Mouse (Mus musculus) kidney, embryonic 14.5 days (tissue): ENCODE measurements around the gene Gm47841. TPM values are rescaled to one million over a fixed set of nuclear protein-coding genes. Genes with fewer than 3 reads are reported as not detected.

Experiments
- ATAC-seq: fragments of 200-750 bp; cut with Nextera tagmentation; 2 replicates; pipeline ENCODE4 v1.8.0; 2017; ENCODE audit warnings: moderate number of reproducible peaks, mild to moderate bottlenecking, moderate TSS enrichment, moderate library complexity; ENCODE audit not compliant: low FRiP score, low TSS enrichment
- H3K27ac ChIP-seq: fragments of 300-500 bp; sonication (generic); 2 replicates; pipeline ENCODE4 v1.5.1; 2014; ENCODE audit warnings: low read depth, mild to moderate bottlenecking, low read length, moderate library complexity, mixed read lengths
- H3K27me3 ChIP-seq: fragments of 300-500 bp; sonication (generic); 2 replicates; pipeline ENCODE4 v1.6.1; 2014; ENCODE audit warnings: mild to moderate bottlenecking, low read length; ENCODE audit not compliant: control insufficient read depth, insufficient read depth
- H3K36me3 ChIP-seq: fragments of 300-500 bp; sonication (generic); 2 replicates; pipeline ENCODE4 v1.6.1; 2014; ENCODE audit warnings: low read length, mixed read lengths; ENCODE audit not compliant: control insufficient read depth, insufficient read depth
- H3K4me1 ChIP-seq: fragments of 300-500 bp; sonication (generic); 2 replicates; pipeline ENCODE4 v1.6.1; 2014; ENCODE audit warnings: low read length, mixed read lengths; ENCODE audit not compliant: control insufficient read depth, insufficient read depth
- H3K4me2 ChIP-seq: fragments of 300-500 bp; sonication (generic); replicated peaks from 2 replicates; pipeline ENCODE4 v1.6.1; 2014; ENCODE audit warnings: low read depth, mild to moderate bottlenecking, low read length
- H3K4me3 ChIP-seq: fragments of 300-500 bp; sonication (generic); 2 replicates; pipeline ENCODE4 v1.5.1; 2014; ENCODE audit warnings: mild to moderate bottlenecking, low read length
- H3K9ac ChIP-seq: fragments of 300-500 bp; sonication (generic); 2 replicates; pipeline ENCODE4 v1.6.1; 2014; ENCODE audit warnings: low read depth, mild to moderate bottlenecking, low read length, moderate library complexity
- H3K9me3 ChIP-seq: fragments of 300-500 bp; sonication (generic); 2 replicates; pipeline ENCODE4 v1.6.1; 2016; ENCODE audit warnings: low read length; ENCODE audit not compliant: control insufficient read depth
- WGBS: fragments of 180-500 bp; shearing (Covaris S2); extraction: QIAGEN DNeasy Blood & Tissue Kit; methylation state at CpG from one replicate; pipeline ENCODE4 v1.1.7; 2014; 5-methylcytosine and 5-hydroxymethylcytosine counted together
- polyA plus RNA-seq: library from polyadenylated mRNA; unstranded; fragments of >200 nt; fragmentation: Nextera tagmentation; extraction: Ambion mirVana; gene quantifications from 2 replicates; pipeline ENCODE4 v1.2.1, GENCODE M21; 2014

Gm47841 gene
- polyA plus RNA-seq, 1 experiment from 2014 or later = not detected

- Histone ChIP-seq H3K4me1 (no peaks in the 10 kb centered on the region), H3K4me2 (no peak overlapping the region), H3K27ac (no peak overlapping the region), H3K36me3 (no peaks in the 10 kb centered on the region; the same call in 1 of the 2 replicates), H3K27me3 (peaks cover 37% of the 10 kb centered on the region), H3K4me3 (peak overlapping the region; percentile 2; the same call in 1 of the 2 replicates), H3K9me3 (no peaks in the 10 kb centered on the region), H3K9ac (no peak overlapping the region)
- no peak for ATAC-seq
- WGBS = 55% methylated on average over 17 of the region's 17 CpGs
Observed at GRCm38 (mm10) chr15:101039651-101040050, 7.5 kb downstream of the Gm47841 start.

GRCm38 (mm10) chr15:101028960-101029359, 18.2 kb downstream of the Gm47841 start:
- no peak overlapping the region for H3K4me3 ChIP-seq
- H3K9me3 ChIP-seq = no peaks in the 10 kb centered on the region
- ATAC-seq = no peak
- no peak overlapping the region for H3K4me2 ChIP-seq
- no peak overlapping the region for H3K27ac ChIP-seq
- H3K27me3 ChIP-seq = no peaks in the 10 kb centered on the region
- no peaks in the 10 kb centered on the region for H3K36me3 ChIP-seq
- H3K4me1 ChIP-seq = no peaks in the 10 kb centered on the region
- no peak overlapping the region for H3K9ac ChIP-seq
- 77% methylated on average over 2 of the region's 2 CpGs for WGBS

- H3K9me3 ChIP-seq = no peaks in the 10 kb centered on the region
- no peak overlapping the region for H3K27ac ChIP-seq
- no peaks in the 10 kb centered on the region for H3K27me3 ChIP-seq
- H3K4me2 ChIP-seq = no peak overlapping the region
- peaks cover 6% of the 10 kb centered on the region; the same call in 1 of the 2 replicates for H3K4me1 ChIP-seq
- no peak overlapping the region for H3K4me3 ChIP-seq
- no peak overlapping the region for H3K9ac ChIP-seq
- no peaks in the 10 kb centered on the region for H3K36me3 ChIP-seq
- 87% methylated on average over 6 of the region's 6 CpGs for WGBS
- ATAC-seq = no peak
Observed at GRCm38 (mm10) chr15:101011352-101011751, 35.8 kb downstream of the Gm47841 start.

GRCm38 (mm10) chr15:101008386-101009010, 38.7 kb downstream of the Gm47841 start:
- ATAC-seq = no peak

GRCm38 (mm10) chr15:101007236-101007635, 40.0 kb downstream of the Gm47841 start:
- no peak overlapping the region for H3K4me3 ChIP-seq
- peak overlapping the region; percentile 41 for H3K4me2 ChIP-seq
- 62% methylated on average over 7 of the region's 7 CpGs for WGBS
- H3K27ac ChIP-seq = no peak overlapping the region
- no peaks in the 10 kb centered on the region for H3K36me3 ChIP-seq
- ATAC-seq = 0 out of 2 replicates have a peak, but pooled peaks have one; percentile 34
- H3K9ac ChIP-seq = no peak overlapping the region
- no peaks in the 10 kb centered on the region for H3K27me3 ChIP-seq
- no peaks in the 10 kb centered on the region for H3K9me3 ChIP-seq
- peaks cover 6% of the 10 kb centered on the region; the same call in 1 of the 2 replicates for H3K4me1 ChIP-seq

More at GRCm38 (mm10) chr15:101008386-101009010, 38.7 kb downstream of the Gm47841 start:
- no peaks in the 10 kb centered on the region for H3K9me3 ChIP-seq
- no peaks in the 10 kb centered on the region for H3K27me3 ChIP-seq
- H3K4me1 ChIP-seq = peaks cover 6% of the 10 kb centered on the region; the same call in 1 of the 2 replicates
- no peaks in the 10 kb centered on the region for H3K36me3 ChIP-seq
- no peak overlapping the region for H3K4me2 ChIP-seq
- H3K27ac ChIP-seq = no peak overlapping the region
- no peak overlapping the region for H3K9ac ChIP-seq
- 78% methylated on average over 14 of the region's 14 CpGs for WGBS
- H3K4me3 ChIP-seq = no peak overlapping the region

- no peaks in the 10 kb centered on the region for H3K36me3 ChIP-seq
- H3K4me1 ChIP-seq = peaks cover 6% of the 10 kb centered on the region; the same call in 1 of the 2 replicates
- peak overlapping the region; percentile 41 for H3K4me2 ChIP-seq
- no peak overlapping the region for H3K27ac ChIP-seq
- 12% methylated on average over 14 of the region's 15 CpGs for WGBS
- ATAC-seq = peak; percentile 90
- H3K9ac ChIP-seq = 0 out of 2 replicates have a peak overlapping the region, but pooled peaks have one; percentile 36
- no peaks in the 10 kb centered on the region for H3K9me3 ChIP-seq
- peak overlapping the region; percentile 41 for H3K4me3 ChIP-seq
- no peaks in the 10 kb centered on the region for H3K27me3 ChIP-seq
Observed at GRCm38 (mm10) chr15:101006251-101007040, 40.8 kb downstream of the Gm47841 start.

GRCm38 (mm10) chr15:101005717-101006116, 41.5 kb downstream of the Gm47841 start:
- H3K9me3 ChIP-seq = no peaks in the 10 kb centered on the region
- no peak overlapping the region for H3K4me3 ChIP-seq
- no peaks in the 10 kb centered on the region for H3K27me3 ChIP-seq
- H3K36me3 ChIP-seq = no peaks in the 10 kb centered on the region
- no peak overlapping the region for H3K27ac ChIP-seq
- no peak overlapping the region for H3K4me2 ChIP-seq
- WGBS = 88% methylated on average over 8 of the region's 8 CpGs
- H3K9ac ChIP-seq = no peak overlapping the region
- no peak for ATAC-seq
- H3K4me1 ChIP-seq = peaks cover 6% of the 10 kb centered on the region; the same call in 1 of the 2 replicates

- WGBS = 85% methylated on average over 3 of the region's 3 CpGs
- Histone ChIP-seq H3K9me3 (no peaks in the 10 kb centered on the region), H3K27ac (no peak overlapping the region), H3K36me3 (no peaks in the 10 kb centered on the region), H3K9ac (no peak overlapping the region), H3K4me1 (peaks cover 6% of the 10 kb centered on the region; the same call in 1 of the 2 replicates), H3K4me2 (no peak overlapping the region), H3K4me3 (no peak overlapping the region), H3K27me3 (no peaks in the 10 kb centered on the region)
- no peak for ATAC-seq
Observed at GRCm38 (mm10) chr15:101004538-101004937, 42.7 kb downstream of the Gm47841 start.

GRCm38 (mm10) chr15:101002466-101002865, 44.7 kb downstream of the Gm47841 start:
- 94% methylated on average over 3 of the region's 3 CpGs for WGBS
- Histone ChIP-seq H3K4me3 (no peak overlapping the region), H3K9ac (no peak overlapping the region), H3K4me1 (peaks cover 6% of the 10 kb centered on the region; the same call in 1 of the 2 replicates), H3K27ac (no peak overlapping the region), H3K27me3 (no peaks in the 10 kb centered on the region), H3K9me3 (no peaks in the 10 kb centered on the region), H3K4me2 (no peak overlapping the region), H3K36me3 (no peaks in the 10 kb centered on the region)
- ATAC-seq = no peak
